Mouse (Mus musculus) common myeloid progenitor, adult 5-6 weeks (primary cell): Measurements from ENCODE around the gene Tmc7. TPM values are rescaled to one million over a fixed set of nuclear protein-coding genes. Genes with fewer than 3 reads are reported as not detected.
A peak's percentile ranks its signal among the peaks of the same experiment; 100 is the strongest.

ENCODE experiments used
- ATAC-seq: replicated peaks from 2 replicates; pipeline ENCODE4 v1.8.0; 2016; ENCODE audit warnings: low read depth, mild to moderate bottlenecking, moderate TSS enrichment, inconsistent platforms; ENCODE audit not compliant: poor library complexity, severe bottlenecking
- total RNA-seq: library from RNA; stranded (forward); fragments of 200-1000, 187-1606 nt; gene quantifications from 2 replicates; pipeline ENCODE4 v1.2.3, GENCODE M21; 2017

Tmc7 gene
- not detected in 2 replicates for total RNA-seq

DNA sequence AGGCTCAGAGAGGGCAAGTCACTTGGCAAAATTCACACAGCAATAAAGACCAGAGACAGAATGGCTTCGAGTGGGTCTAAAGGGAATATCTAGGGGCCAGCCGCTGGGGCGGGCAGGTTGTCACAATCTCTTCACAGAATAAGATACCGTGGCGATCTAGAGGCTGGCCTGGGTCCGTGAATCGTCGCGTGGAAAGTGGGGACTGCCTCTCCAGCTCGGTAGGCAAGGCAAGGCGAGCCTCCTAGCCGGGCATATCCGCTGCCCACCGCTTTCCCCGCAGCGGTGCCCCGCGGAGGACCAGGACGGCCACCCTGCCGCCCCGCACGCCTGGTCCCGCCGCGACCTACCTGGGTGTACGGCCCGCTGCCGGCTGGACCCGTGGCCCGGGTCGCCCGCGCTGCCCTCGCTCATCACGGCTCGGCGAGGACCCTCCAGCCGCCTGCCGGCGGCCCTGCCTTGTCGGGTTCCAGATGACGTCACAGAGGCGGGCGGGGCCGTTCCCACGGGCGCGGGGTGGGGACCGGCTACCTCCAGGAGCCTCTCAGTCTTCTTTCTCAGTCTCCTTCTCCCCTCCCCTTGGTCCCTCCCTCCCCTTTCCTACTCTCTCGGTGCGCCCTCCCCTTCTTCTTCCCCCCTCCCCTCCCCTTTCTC, at the start of gene Tmc7:
TSS of gene Tmc7 (minus strand) at position 480 of the 651 bp plus-strand sequence.
- peak; percentile 54 for ATAC-seq

DNA sequence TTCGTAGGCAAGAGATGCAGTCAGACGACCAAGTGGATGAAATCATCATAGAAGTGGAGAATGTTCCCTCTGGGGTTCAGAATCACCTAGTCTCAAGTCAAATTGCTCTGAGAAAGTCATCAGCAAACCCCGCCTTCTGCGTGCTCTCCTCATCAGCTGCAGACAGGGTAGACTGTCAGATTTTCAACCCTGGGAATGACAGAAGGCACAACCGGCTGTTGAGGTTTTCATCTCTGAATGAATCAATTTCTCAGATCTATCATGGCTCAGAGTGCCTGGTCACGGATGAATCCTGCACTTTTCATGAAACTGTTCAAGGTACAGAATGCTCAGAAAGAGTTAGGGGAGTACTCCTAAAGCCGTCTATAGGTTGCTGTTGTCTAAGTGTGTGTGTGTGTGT, 49.4 kb upstream of the Tmc7 start:
- no peak for ATAC-seq

DNA sequence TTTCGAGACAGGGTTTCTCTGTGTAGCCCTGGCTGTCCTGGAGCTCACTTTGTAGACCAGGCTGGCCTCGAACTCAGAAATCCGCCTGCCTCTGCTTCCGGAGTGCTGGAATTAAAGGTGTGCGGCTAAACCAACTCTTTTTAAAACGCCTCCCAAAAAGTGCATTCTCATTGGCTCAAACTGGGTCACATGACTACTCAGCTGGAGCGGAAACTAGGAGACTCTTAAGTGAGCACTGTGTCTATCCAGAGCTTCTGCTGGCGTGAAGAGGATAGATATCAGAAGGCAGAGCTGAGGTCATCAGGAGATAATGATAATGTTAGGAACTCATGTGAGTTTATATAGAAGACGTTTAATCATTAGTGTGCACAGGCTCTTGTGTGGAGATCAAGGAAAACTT, 48.6 kb upstream of the Tmc7 start:
- no peak for ATAC-seq

DNA sequence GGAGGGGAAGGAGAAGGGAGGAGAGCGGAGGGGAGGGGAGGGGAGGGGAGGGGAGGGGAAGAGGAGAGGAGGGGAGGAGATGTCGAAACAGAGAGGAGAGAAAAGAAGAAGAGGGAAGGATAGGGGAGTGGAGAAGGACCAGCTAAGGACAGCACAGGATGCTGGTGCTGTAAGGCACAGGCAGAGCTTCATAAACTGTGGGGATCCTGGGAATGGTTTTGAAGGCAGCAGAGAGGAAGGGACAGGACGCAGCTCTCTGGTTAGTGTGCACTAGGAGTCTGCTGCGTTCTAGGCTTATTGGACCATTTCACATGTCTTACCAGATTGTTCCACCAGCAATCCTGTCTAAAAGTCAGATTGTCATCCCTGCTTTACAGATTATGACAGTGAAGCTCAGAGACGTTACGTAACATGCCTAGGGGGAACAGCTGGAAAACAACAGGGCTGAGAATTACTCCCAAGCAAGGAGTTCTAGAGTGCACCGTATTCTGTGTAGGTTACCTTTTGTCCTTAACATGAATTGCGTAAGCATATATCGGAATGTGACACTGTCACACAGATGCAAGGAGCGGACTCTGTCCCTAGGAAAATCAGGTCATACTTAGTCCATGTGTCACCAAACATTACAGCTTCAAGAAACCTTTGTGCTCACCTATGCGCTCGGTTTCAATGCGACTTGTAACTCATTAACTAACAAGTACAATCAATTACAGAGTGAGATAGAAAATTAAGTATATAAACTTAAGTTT, 43.2 kb upstream of the Tmc7 start:
- no peak for ATAC-seq

DNA sequence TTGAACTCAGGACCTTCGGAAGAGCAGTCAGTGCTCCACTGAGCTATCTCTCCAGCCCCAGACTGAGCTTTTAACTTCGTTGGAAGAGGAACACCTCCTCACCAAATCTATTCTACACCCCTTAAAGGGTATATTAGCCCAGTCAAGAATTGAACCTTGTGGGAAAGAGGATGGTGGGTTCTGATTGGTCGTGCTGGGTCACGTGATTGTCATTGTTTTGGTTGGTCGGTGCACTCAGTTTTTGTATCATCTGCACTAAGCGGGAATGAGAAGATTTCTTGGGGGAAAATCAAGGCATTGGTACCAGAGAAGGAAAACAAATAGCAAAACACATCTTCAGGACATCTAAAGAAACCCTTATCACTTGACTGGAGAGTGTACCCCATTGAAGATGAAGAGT, 36.6 kb upstream of the Tmc7 start:
- ATAC-seq, result no peak

DNA sequence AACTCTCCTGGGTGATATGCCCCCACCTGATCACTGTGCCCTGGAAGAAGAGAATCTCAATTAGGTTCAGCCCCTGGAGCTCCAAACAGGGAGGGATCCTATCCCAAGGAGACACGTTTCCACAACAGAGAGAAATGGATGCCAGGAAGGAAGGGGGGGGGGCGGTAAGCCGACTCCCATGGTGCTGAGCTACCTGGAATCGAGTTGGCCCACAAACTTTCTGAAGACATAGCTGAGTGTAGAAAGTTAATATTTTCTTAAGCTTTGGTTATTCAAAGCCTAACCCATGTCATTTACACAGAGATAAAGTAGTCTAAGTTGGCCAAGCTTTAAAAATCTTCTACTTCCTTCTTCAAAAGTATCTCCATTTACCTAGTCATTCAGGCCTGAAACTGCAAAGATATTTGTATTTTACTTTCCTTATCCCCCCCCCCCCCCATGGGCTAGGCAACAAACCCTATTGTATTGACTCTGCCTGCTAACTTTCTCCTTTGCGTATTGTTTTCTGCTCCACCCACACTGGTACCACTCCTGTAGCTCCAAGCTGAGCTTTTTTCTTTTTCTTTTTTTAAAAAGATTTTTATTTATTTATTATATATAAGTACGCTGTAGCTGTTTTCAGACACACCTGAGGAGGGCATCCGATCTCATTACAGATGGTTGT, 35.8 kb upstream of the Tmc7 start:
- no peak for ATAC-seq

DNA sequence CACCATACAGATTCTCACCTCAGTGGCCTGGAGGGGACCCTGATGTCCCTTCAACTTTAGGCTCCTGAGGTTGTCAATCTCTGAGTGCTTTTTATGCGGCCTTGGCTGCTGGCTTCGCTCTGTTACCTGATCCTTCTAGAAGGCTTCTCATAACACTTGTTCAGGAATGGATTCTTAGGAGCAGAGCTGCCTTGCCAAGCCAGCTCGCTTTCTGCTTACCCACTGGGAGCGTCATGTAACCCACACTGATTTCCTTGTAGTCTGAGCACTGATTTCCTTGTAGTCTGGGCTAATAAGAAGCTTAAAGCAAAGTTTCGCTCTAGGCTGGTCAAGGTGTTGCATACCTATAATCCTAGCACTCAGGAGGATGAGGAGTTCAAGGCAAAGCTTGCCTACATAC, 33.6 kb upstream of the Tmc7 start:
- no peak for ATAC-seq

DNA sequence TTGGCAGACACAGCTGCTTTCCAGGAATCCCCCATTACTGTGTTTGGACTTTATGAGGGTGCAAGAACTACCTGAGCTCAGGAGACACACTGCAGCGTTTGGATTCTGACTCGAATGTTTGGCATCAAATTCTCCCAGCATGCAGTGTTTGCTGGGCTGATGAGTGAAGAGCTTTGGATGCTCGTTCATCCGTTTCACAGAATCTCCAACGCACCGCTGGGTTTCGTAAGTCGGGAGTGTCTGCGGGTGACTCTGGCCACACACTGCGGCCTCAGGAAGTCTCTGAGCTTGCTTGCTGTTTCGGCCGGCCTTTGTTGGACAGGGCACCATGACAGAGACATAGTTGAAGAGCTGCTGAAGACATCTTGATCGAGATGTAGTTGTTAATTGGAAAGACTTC, 29.5 kb upstream of the Tmc7 start:
- no peak for ATAC-seq

DNA sequence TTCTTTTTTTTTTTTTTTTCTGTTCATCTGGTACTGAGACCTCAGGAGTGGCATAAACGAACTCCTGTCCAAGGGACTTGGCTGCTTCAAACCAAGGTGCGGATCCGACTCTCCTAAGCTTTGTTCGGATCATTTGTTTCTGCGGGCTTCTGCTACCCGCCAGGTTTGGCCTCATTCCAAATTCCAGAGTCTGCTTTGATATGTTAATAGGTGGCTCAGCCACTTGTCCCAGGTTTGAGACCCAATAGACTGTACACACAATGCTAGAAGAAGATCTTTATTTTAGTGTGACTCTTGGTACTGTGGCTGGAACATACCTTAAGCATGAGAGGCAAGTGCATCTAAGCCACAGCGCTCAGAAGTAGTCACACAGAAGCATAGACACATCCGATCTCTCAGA, 27.4 kb upstream of the Tmc7 start:
- ATAC-seq, result no peak

DNA sequence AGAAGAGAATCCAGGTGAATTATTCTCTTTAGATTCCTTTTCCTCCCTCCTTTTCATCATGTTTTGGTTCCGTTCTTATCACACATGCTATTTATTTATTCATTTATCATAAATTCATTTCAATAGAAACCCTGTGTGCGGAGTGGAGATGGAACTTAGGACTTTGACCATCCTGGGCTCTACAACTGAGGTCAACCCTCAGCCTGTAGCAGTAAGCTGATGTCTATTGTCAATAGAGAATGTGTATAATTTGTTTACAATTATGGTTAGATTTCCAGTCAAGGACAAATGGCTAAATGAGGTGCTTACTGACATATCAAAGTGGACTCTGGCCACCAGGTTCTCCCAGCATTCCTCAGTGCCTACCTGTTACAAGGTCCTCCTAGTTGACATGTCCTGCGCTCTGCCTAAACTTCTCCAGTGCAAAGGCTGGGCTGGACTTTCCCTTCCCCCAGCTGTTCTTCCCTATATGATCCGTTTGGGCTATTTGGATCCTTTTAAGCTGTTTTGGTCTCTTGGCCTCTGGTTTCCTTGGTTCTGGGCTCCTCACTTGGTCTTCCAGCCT, 26.7 kb upstream of the Tmc7 start:
- ATAC-seq, result no peak

DNA sequence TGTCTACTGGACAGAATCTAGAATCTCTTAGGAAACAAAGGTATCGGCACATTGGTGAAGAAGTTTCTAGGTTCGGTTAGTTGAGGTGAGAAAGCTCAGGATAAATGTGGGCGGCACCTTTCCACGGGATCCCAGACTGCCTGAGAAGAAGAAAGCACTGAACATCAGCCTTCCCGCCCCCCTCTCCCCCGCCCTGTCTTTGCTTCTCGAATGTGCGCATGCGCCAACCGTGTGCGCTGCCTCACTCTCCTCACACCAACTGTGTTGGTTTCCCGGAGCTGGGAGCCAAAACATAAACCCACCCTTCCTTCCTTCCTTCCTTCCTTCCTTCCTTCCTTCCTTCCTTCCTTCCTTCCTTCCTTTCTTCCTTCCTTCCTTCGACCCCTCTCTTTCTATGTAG, 26.2 kb upstream of the Tmc7 start:
- no peak for ATAC-seq

DNA sequence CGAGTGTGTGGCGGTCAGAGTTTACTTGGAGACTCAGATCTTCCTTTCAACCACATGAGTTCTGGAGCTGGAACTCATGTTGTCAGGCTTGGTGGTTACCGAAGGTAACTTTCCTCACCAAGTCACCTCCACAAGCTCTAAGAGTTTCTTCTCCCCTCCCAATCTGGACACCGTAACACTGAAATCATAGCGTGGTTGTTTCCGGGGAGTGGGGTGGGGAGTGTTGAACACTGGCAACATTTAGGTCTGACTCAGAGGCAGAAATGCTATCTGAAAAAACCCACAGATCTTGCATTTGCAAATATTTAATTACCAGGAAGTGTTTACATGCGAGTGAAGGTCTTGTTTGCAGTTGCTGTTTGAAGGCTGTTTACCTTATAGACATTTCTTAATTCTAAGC, 25.3 kb upstream of the Tmc7 start:
- ATAC-seq, result no peak

DNA sequence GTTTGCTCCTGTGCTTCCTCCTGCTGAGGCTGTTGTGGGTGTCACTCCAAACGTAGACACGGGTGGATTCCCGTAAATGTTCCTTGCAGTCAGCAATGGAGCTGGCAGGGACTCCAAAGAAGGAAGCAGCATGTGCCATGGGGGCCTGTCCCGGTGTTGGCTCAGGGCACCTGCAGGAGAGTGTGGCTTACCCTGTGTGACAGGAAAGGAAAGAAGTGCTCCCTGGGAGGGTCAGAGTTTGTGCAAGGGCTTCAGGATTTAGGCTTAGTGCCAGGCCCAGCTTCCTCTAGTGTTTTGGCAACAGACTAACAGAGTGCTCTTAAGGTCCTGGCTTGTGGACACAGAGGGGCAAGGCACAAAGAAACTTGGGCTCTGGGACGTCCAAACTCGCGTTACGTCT, 20.3 kb upstream of the Tmc7 start:
- no peak for ATAC-seq

DNA sequence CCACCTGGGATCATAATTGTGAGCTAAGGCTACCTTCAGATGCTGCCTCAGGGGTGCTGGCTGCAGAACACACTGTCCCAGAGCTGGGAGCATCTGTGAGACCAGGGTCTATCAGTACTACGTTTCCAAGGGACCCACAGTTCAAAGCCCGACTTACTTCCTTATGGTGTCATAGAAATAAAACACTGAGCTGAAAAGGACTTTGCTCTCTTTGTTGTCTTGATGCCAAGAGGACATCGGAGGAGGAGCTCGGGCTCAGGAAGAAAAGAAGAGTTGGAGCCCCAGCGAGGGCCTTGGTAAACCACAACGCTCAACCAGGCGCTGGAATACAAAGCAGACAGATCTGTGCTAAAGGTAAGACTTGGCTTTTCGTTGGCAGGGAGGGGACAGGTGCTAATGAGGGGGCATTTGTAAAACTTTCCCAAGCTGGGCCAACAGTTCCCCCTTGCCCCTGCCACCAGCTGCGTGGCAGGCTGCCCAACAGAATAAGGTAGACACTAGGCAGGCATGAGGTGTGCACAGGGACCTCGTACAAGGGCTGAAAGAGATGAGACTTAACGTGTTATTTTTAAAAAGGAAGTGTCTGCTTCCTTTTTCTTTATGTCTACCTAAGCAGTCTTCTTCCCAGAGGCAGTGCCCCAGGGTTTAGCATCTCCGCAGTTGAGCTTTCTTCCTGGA, 15.6 kb upstream of the Tmc7 start:
- no peak for ATAC-seq

DNA sequence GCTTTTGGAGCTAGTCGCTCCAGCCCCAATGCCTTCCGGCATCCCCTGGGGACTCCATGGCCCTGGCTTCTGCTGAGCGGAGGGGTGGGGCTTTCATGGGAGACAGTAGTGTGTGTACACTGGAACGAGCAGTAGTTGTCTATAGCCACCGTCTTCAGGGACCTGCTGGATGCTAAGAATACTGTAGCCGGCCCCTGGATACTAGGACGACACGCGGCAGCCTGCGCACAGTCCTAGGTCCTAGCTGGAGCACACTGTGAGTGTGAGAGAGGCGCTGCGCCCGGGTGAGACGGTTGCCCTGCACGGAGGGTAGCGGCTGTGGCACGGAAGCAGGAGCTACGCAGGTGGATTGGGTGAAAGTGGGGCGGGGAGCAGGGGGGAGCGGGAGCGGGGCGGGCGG, 12.7 kb upstream of the Tmc7 start, which contains the start of gene Tmc5:
TSS of gene Tmc5 (plus strand) at position 97 of the 400 bp plus-strand sequence.
- 0 out of 2 replicates have a peak, but pooled peaks have one; percentile 3 for ATAC-seq

DNA sequence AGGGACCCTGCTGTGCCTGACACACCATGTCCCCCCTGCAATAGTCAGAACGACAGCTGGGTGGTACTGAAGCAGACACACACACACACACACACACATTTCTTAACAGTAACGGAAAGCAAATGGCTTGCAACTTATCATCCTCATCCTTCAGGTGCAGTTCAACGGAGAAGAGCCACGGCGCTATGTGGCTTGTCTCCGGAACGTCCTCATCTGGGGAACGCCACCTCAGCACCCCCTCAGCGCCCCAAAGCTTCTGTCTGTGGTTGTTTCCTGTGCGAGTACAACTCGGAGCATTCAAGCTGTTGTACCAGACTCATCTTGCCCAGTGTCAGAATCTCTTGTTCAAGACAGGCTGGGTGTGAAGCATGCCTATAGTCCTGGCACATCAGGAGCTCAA, 11.7 kb upstream of the Tmc7 start:
- no peak for ATAC-seq

DNA sequence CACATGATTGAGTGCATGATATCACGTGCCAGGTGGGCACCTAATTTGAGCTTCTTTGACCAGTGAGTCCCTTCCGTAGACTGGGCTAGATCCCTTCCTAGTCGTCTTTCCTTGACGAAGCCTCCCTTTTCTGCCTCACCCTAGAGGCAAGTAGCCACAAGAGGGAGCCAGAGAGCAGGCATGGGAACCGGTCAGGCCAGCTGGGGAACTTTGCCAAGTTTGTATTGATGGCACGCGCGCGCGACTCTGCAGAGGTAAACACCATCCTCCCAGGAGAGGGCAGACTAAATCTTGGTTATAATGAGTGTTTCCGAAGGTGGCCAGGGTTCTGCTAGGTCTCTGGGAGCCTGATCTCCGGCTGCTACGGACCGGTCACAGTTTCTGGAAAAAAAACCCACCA, 10.7 kb upstream of the Tmc7 start:
- ATAC-seq, result peak; percentile 90

DNA sequence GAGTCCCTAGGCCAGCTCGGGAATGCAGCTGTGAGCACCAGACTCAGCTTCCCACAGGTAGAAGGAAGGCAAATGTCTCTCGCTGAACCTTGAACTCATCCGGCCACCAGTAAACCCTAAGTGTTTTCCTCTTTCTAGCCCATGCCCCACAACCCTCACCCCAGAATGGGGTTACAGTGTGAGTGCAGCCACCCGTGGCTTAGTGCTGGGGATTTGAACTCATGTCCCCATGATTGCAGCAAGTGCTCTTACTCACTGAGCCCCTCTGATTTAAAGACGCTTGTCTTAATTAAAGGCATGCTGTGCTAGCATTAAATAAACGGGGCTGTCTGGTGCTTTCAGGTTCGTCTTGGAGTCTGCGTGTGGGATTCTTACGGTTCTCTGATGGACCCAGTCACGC, 10.1 kb upstream of the Tmc7 start:
- no peak for ATAC-seq

DNA sequence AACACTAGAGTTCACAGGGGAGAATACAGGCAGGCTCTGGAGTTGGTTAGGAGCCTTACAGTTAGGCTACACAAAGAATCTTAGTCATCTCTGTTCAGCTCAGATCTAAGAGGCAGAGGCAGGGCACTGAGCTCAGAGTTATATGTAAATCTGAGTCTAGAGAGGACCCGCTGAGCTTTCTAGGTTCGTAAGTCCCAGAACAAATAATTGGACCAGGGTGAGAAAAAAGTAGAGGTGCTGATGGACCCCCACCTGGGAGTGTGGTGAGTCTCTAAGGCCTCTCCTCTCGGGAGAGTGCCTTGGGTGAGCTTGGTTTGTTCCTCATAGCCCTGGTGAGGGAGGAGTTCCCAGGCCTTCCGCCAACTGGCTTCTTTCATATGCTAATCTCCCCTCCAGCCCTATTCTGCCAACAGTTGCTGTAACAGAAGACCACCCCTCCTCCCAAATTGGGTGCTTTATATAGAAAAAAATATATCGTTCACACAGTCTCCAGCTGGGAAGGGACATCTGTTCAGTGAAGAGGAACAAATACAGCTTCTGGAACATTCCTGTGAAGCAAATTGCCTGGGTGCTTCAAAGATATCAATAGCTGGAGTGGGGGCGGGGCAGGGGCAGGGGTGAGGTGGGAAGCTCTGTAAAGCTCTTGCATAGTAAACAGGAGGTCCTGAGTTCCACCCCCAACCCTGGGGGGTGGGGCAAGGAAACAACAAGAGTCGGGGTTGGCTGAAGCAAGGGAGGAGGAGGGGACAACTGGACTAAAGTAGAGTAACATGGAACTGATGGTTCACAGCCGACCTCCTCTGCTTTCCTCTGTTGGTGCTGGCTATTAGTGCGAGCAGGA, 9.3 kb upstream of the Tmc7 start:
- no peak for ATAC-seq

DNA sequence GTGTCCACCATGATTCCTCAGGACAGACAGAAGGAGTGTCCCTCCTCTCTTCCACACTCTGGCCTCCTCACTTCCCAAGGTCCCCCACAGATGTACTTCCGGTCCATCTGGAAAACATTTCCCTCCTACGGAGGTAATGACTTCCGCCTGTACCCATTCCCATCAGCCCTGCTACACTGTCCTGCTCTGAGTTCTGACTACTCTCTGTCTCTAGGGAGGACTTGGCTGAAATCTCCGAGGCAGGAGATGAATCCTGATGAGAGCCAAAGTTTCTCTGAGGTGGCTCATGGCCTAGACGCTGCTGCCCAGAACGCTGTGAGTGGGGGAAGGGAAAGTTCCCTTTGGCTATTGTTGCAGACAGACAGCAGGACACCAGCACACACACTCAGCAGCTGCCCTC, 7.6 kb upstream of the Tmc7 start:
- ATAC-seq, result no peak
